Mouse (Mus musculus) adrenal gland, adult 8-10 months (tissue): ENCODE data around the gene Smyd5. TPM values are rescaled to one million over a fixed set of nuclear protein-coding genes. Genes with fewer than 3 reads are reported as not detected.

ENCODE experiments used
- DNase-seq: peaks from one replicate; pipeline ENCODE4 v3.0.0; 2022
- total RNA-seq, 4 experiments: library from RNA; stranded (reverse); gene quantifications; 2 replicates each; pipeline ENCODE4 v1.2.4; 2022

Smyd5 gene
- 10 to 100 TPM; 37.9 to 44.3 (median 43.5) TPM for total RNA-seq

DNA sequence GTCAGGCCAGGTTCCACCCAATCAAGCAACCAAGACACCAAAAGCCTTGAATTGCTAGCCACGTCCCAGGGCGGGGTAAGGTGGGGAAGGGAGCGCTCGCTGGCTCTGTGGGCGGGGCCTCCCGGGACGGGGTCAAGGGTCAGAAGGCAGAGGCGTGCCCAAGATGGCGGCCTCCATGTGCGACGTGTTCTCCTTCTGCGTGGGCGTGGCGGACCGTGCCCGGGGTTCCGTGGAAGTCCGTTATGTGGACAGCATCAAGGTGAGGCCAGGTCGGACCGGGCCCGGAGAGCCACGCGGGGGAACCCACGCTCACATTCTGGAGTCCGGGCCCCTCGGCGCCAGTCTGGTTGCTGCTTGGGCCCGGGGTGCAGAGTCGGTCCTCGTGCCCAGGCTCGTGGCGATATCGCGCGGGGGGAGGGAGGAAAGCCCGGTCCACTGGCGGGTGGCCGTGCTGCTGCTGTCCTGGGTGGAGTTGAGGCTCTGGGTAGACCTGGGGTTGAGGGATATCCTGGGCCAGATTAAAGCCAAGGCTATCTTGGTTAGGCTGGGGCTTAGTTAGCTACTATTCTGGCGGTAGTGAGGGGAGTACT, at the start of gene Smyd5:
Gene Smyd5, plus strand, starts transcription at position 148 of the 590 bp plus-strand sequence.
- peak; percentile 83 for DNase-seq

DNA sequence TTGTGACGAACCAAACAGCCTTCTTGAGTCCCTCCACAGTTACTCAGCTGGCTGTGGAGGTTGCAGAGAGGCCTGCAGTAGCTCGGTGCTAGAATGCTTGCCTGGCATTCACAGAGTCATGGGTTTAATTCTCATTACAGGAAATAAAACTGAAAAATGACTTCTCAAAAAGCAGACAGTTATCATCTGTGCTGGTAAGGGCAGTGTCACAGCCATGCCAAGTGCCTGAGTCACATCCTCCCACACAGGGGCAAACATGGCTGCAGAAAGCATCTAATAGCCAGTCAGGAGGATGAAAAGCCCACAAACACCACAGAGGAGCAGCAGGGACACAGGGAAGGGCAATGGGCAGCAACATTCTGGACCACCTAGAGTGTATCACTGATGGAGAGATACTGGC, 49.0 kb upstream of the Smyd5 start:
- DNase-seq, result no peak

DNA sequence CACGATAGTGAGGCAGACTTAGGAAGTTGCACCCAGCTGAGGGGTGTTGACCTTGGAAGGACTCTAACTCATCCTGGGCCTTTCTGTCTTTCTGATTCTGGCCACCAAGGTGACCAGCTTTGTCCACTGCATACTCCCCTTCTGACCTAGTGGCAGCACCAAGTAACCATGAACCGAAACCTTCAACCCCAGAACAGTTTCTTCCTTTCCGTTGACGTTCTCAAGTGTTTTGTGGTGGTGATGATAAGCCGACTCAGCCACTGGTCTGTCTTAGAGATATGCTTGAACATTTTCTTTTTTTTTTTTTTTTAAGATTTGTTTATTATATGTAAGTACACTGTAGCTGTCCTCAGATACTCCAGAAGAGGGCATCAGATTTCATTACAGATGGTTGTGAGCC, 43.2 kb upstream of the Smyd5 start:
- no peak for DNase-seq

DNA sequence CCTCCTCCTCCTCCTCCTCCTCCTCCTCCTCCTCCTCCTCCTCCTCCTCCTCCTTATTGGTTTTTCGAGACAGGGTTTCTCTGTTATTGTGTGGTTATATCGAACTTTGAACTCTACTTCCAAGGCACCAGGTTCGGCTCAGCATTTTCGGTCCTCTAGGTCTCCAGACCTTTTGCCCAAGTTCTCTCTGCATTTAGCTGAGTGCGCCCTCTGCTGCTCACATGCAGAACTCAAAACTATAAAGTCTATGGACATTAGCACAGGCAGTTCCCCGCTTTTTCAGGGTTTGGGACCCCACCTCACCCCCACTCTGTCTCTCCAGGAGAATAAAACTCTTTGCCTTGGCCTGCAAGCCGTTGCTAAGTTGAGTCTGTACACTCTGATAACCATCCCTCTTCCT, 40.0 kb upstream of the Smyd5 start:
- DNase-seq, result no peak

DNA sequence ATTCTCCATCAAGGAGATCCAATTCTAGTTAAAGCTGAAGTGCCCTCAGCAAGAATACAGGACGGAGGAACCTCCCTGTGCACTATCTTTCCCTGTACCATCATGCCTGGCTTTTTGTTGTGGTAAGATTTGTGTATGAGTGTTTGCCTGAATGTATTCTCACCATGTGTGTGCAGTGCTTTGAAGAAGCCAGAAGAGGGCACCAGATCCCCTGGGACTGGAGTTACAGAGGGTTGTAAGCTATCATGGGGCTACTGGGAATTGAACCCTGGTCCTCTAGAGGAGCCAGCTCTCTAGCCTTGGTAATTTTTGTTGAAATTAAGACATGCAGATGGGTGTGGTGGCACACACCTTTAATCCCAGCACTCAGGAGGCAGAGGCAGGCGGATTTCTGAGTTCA, 36.4 kb upstream of the Smyd5 start:
- DNase-seq, result no peak

DNA sequence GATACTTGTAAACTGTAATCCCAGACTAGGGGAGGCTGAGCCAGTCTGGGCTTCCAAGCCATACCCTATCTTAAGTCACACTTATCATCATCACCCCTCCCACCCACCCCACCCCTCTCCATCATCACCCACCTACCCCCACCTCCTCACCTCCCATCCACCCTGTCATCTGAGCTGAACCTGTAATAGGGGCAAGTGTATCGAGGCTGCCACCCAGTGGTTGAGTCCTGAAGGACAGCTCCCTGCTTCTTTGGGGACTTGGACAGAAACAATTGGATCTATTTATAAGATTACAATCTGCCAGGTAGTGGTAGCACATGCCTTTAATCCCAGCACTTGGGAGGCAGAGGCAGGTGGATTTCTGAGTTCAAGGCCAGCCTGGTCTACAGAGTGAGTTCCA, 34.6 kb upstream of the Smyd5 start:
- DNase-seq, result peak; percentile 24

DNA sequence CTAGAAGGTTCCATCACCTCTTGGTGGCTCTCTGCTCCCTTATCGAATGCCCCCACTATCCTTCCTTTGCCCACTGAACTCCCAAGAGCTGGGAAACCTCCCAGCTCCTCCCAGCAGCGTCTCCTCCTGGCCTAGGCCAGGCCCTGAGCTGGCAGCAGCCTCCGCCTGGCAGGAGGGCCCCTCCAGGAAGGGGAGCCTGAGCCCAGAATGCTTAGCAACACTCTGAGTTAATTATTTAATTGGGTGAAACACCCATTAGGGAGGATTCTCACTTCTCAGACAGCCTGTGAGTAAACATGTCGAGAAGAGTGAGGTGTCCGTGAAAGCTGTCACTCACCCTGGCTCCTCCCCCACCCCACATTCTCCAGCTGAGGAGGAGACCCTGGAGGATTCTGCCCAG, 32.1 kb upstream of the Smyd5 start:
- DNase-seq, result no peak

DNA sequence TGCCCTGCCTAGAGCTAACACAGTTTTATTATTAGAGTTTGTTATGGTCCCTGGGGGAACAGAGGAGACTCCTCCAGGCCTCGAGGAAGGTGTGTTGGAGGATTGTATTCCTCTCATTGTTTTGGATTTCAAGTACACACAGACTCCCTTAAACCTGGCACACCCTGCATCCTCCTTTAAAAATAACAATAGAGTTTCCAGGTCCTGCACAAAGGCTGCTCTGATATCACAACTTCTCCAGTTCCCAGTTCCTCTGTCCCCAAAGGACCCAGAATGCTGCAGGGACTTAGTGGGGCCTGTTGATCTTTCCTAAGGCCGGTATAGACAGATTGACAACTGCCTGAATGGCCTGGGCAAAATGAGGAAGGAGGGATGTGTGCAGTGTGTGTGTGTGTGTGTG, 29.2 kb upstream of the Smyd5 start:
- DNase-seq, result no peak

DNA sequence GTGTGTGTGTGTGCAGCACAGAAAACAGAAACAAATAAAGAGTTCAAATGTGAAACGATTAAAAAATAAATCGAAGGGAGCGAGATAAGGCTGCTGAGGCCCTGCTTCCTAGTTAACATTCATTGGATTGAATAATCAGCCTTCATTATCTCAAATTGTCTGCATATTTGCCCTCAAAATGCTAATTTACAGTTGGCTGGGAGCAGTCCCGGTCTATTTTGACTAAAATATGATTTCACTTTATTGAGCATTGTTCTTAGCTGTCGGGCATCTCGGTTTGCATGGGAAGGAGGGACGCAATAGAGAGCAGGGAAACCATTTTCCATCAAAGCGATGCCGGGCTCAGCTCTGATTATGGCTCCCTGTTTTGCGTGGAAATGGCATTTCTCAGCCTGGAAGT, 28.8 kb upstream of the Smyd5 start:
- no peak for DNase-seq

DNA sequence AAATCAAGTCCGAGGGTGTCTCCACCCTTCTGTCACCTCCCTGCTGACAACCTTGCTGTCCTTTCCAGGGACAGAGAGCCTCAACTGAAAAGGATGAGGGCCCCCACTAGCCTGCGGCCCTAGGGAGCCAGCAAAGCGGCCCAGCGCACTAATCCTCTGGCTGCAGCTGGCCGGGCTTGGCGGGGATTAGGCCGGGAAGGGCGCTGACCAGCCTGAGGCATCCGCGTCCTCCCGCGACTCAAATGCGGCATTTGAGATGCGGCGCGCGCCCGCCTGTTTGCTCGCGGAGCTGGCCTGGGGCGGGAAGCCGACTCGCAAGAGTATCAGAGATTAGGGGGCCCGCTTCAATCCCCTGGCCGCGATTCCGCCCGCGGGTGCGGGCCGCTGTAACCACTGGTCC, 22.8 kb upstream of the Smyd5 start:
- DNase-seq, result no peak

DNA sequence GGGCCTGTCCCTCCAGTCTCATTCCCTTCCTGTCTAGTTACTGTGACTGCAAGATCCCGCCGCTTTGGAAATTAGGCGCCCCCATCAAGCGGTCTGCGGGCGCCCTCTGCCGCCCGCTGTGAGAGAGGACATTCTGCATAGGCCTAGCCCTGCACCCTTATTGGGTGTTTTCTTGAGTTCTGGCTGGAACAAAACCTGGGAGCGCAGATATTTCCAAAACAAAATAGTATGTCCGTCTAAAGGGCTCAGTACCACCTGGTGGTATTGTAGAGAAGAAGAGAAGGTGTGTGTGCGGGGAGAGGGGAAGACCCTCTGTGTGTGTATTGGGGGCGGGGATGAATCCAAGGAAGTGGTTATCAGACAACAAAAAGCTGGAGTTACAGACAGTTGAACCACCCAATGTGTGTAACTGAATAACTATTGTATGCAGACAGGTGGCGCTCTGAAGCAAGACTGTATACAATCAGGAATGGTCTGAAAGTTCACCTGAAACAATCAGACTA, 21.0 kb upstream of the Smyd5 start:
- DNase-seq, result no peak

DNA sequence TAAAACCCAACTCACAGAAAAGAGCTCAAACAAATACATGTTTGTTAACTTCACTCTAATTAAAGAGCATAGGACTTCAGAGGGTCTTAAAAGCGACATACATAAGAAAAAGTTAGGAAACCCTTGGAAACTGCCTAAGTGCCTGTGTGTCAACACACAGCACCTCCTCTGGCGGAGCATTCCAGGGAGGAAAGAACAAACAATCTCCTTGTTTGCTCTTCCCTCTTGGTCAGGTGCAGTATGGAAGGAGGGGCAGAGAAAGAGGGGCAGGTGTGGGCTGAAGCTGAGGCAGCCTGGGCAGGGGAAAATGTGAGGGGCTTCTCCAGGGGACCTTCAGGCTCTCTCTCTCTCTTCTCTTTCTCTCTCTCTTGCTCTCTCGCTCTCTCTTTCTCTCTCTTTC, 16.0 kb upstream of the Smyd5 start:
- no peak for DNase-seq

DNA sequence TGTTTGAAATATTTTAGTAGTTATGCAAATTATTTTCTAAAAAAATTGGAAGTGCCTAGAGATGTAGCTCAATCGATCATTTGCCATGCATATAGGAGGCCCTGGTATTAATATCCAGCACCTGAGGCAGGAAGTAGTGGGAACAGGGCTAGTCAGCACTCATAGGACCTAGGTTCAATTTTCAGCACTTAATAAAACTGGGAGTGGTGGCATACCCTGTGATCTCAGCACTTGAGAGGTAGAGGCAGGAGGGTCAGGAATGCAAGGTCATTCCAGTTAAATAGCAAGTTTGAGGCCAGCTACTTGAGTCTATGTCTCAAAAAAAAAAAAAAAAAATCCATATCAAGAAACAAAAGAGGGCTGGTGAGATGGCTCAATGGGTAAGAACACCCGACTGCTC, 12.6 kb upstream of the Smyd5 start:
- no peak for DNase-seq

DNA sequence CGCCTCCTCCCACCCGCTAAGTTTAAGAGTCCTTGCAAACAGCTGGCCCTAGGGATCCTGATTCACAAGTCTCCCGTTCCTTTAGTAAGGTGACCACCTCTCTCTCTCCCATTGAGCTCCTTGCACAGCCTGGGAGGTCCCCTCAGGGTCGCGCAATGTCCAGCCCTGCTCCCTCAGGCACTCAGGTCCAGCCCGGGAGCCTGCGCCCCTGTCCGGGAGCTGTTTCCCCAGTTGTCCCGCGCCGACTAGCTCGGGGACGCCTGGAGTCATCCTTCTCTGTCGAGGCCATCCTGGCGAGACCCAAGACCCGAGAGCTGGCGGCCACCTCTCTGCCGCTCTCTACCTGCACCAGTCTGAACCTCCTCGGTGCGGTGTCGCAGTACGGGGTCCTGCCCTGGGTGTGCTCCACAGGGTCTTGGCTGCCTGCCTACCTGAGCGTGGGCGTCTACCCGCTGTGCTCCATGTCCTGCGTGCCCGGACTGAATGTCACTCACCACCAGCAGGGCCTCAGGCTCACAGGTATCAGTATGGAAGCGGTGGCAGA, 7.9 kb upstream of the Smyd5 start, which contains the start of gene Noto:
Gene Noto, plus strand, starts transcription at position 51 of the 544 bp plus-strand sequence.
- no peak for DNase-seq

DNA sequence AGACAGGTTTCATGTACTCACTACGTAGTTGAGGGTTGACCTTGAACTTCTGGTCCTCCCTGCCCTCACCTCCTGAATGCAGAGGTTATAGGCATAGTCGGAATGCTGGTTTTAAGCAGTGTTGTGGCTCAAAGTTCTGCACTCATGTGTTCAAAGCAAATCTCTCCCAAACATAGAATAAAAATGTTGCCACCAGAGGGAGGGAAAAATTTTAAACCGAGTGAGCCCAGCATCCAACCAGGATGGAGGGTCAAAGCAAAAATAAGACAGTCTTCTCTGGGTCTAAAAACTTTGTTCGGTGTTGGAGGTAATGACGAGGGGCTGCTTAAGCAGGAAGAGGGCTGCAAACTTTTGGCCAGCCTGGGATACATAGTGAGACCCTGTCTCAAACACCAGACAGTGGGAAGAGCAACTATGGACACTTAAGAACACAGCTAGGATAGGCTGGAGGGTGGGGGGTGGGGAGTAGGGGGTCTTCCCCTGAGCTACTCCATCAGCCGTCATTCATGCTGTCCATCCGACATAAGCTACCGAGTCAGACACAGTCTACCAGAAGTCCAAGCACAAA, 431 bp upstream of the Smyd5 start:
- no peak for DNase-seq

DNA sequence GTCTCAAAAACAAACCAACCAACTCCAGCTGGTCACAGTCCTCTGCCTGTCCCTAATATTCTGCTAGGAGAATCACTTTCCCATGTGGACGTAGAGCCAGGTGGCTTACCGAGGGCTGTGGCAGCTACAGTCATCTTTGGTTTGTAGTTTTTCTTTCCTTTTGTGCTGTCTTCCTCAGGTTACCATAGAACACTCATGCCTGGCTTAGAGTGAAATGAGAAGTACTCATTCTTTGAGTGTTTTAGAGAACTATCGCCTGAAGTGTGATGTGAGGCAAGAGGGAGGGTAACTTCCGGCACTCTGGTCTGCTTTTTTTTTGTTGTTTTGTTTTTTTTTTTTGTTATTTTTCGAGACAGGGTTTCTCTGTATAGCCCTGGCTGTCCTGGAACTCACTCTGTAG, 2.1 kb downstream of the Smyd5 start:
- no peak for DNase-seq

DNA sequence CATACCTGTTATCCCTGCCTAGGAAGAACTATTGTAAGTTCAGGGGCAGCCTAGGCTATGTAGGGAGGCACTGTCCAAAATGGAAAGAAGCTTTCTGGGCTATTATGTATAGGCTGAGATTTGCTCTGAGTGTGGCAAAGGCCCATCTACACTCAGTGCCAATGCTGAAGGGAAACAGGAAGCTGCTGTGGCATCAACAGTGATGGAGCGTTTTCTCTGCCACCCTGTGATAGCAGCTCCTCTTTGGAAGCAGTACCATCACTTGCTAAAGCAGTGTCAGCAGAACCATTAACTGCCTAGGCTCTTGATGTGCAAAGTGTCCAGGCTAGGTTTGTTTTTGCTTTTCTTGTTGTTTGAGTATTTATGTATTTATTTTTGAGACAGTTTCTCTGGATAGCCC, 4.4 kb downstream of the Smyd5 start:
- DNase-seq, result no peak

DNA sequence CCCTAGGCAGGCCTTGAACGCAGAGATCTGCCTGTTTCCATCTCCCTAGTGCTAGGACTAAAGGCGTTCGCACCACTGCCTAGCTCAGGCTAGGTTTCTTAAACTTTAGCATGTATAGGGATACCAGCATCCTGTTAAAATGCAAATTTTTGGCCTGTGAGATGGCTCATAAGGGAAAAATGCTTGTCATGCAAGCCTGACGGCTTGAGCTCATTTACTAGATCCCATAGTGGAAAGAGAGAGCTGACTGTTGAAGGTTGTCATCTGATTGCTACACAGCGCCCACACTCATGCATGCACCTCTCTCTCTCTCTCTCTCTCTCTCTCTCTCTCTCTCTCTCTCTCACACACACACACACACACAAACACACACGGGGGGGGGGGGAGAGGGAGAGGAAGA, 4.8 kb downstream of the Smyd5 start:
- DNase-seq, result no peak

DNA sequence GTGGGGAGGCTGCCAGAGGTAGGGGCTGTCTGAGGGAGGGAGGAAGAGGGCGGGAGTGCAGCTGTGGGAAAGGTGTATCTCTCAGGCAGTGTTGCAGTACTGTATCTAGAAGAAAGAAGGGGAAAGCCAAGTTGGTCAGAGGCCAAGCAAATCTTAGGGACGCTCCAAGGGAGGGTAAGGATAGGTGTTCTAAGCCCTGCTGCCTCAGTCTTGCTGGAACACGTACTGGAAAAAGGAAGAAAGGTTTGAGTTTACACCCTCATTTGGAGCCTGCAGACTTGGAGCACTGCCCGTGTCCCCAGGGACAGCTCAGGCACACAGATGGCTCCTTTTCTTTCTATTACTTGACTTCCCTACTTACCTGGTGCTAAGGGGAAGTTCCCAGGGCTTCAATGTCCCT, 9.4 kb downstream of the Smyd5 start:
- DNase-seq, result no peak

DNA sequence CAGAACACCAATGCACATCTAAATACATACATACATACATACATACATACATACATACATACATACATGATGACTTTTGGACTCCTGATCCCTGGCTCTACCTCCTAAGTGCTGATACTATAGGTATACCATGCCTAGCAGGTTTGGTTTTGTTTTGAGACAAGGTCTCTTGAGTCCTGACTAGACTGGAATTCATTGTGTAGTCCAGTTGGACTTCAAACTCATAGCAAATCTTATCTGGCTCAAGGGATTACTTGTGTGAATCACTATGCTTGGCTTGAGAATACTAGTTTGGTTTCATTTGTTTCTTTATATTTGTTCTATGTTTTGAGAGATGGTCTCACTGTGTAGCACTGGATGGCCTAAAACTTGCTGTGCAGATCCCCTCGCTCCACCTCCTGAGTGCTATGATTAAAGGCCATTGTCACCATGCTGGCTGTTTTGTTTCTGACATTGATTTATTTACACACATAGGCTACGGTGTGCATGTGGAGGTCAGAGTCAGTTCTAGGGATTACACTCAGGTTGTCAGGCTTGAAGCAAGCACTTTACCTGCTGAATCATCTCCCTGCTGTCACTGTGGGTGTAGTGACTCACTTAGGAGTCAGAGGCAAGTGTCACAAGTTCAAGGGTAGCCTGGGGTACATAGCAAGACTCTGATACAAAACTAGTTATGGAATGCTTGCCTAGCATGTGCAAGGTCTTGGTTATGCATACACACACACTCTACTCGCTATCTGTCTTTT, 11.9 kb downstream of the Smyd5 start:
- peak; percentile 47 for DNase-seq

DNA sequence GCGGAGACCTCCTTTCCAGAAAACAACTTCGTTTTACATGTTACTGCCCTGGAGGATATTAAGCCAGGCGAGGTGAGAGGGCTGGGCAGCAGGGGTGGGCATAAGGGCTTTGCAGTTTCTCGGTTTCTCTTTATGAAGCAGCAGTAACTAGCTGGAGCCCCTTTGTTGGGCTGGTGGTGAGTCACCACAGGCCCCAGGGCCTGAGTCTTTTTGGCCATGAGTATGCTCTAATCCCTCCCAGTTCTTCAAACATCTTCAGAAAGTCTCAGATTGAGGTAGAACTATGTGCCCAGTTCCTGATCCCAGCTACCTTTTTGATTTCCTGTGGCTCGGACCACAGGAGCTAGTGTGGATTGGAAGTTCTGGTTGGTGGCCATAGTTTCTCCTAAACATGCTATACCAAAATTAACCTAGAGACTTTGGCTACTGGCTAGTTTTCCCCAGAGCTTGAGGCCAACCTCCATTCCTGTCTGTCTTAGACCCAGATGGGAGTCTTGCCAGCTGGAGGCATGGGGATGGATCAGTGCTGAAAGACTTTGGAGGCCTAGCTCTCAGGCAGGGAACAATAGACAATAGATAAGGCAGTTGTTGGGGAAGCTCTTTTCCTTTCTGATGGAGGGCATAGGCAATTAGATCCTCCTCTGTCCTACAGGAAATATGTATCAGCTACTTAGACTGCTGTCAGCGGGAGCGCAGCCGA, 12.6 kb downstream of the Smyd5 start:
- DNase-seq, result no peak

DNA sequence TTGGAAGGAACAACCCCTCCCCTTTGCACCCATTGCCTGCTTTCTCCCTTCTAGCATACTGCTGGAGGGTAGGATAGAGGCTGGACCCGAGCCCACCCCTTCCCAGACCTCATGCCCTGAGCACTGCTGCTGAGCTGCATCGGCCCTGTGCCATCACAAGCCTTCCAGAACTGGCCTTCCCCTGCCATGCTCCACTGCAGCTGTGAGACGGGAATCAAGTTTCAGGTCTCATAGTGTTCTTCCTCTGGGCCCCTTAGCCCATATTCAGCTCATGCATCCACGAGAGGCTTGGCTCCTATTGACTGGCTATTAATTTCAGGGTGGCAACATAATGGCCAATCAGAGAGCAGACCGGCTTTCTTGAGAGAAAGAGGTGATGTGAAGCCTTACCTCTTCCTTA, 13.5 kb downstream of the Smyd5 start:
- no peak for DNase-seq

DNA sequence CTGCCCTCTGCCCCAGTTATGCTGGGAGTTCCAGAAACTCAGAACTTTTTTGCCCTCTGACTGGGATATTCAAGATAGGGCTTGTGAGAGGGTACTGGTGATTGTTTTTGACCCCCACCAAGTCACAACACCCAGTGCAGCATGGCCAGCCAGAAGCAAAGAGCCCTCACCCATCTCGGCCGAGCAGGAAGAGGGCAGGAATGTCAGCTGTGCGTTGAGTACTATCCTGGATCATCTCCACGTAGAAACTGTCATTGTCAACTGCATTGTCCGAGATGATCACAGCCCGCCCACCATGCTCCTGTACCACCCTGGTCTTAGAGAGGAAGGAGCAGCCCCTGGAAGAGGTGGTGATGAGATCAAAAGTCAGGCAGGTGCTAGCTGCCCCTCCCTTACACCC, 15.6 kb downstream of the Smyd5 start:
- DNase-seq, result no peak
